Mouse (Mus musculus): Measurements from ENCODE around the gene Adarb1.

Adarb1 gene

DNA sequence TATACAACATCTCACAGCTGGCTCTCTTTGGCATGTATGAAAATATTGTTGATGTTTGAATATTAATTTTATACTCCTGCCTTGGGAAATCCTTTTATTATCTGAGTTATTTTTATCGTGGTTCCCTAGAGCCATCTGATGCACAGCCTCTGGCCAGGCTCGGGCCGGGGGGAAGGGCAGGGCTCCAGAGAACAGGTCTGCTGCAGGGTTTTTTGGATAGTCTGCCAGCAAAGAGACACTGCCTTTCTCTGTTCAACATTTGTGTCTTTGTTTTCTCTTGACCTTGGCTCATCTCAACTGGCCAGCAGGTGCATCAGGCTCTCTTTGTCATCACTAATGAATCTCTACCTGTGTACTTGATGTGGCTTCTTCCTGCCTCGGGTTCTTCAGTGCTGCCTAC is 32.3 kb downstream of the Adarb1 start:
- DNase-seq (ENCODE audit: low read depth, low spot score): no peak

DNA sequence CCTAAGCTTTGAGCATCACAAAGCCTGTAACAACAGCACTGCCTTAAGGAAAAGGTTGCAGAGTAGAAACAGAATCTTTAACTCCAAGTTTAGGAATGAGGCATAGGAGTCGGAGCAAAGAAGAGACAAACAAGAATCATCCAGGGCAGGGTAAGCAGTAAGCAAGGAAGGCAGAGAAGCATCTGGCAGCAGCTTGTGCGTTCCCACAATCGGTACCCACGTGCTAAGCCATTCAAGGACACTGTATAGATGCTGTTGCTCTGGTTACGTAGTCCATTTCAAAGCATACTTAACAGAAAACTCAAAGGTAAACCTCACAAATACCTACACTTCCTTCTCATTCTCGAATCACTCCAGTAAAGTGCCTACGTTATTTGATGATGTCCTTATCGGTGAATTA is 35.0 kb downstream of the Adarb1 start:
- no peak for DNase-seq (ENCODE audit: low read depth, low spot score)

DNA sequence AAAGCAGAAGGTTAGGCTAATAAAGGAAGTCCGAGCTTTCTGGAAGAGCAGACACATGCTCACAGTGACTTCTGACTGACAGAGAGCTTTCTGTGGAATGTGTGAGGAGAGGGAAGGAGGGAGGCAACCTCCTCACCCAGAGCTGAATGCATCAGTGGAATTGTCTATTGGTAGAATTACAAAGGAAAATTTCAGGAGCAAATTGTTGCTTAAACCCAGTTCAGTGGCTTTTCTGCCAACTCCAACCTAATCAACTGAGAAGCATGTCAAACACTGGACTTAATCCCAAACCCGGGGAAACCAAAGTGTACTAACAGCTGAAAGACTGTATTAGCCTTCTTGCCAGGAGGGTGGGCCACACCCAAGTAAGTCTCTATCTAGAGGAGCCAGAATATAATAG is 36.9 kb downstream of the Adarb1 start:
- no peak for DNase-seq (ENCODE audit: low read depth, low spot score)

DNA sequence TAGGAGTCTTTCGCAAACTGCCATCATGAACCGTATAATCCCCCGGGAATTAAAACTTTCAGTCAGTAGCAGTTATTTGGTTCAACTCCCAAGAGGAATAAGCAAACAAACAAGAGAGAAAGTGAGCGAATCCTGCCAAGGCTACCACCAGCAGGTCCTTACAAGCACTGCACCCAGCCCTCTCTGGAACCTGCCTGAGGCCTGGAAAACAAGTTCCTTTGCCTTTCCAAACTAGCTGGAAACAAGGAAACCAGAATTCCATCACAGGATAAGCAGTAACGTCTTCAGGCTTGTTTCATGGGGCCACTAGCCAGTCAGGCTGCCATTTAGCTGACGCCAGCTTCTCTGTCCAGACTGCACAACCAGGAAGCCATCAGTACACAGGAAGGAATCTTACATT is 37.4 kb downstream of the Adarb1 start:
- DNase-seq (ENCODE audit: low read depth, low spot score): no peak

DNA sequence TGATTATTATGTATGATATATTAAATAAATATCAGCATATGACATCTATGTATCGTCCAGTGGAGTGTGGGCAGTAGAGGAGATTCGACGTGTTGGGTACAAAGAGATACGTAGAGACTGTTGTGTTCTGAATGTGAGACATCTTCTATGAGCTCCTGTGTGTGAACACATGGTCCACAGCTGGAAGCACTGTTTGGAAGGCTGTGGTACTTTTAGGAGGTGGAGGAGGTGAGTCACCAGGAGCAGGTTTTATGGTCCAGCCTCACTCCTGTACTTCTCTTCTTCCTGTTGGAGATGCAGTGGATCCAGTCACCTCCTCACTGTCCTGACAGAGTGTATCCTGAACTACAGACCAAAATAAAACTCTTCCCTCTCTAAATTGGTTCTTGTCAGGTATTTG is 38.9 kb downstream of the Adarb1 start:
- no peak for DNase-seq (ENCODE audit: low read depth, low spot score)

DNA sequence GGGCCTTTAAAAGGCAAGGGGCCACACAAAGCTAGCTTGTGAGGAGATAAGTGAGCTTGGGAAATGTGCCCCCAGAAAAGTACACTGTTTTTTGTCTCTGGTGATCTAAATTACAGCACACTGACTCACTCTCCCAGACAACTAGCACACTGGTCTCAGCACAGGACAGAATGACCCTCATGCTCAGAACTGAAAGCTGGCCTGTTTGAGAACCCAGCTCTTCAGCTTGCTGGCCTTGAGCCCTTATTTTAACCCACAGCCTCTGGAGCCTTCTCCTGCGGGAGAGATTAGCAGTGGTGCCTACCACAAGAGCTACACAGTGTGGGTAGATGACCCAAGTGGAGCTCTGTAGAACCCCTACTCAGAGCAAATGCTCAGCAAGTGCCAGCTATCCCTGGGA is 42.0 kb downstream of the Adarb1 start:
- DNase-seq (ENCODE audit: low read depth, low spot score): no peak

DNA sequence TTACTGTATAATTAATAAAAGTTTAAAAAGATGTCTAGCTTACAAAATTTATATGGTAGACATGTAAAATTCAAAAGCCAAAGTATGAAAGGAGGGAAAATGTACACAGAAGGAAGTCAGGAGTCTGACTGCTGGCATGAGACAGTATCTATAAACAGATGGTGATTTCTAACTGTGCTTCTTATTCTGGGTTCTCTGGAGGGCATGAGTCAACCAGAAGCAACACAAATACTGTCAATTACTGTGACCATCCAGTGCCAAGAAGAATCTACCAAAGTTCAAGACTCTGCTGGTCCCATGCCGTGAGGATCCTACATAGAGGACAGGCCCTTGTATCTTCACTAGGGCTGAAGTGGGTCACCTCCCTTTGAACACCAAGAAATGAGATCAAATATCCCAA is 43.1 kb downstream of the Adarb1 start:
- DNase-seq (ENCODE audit: low read depth, low spot score): no peak

DNA sequence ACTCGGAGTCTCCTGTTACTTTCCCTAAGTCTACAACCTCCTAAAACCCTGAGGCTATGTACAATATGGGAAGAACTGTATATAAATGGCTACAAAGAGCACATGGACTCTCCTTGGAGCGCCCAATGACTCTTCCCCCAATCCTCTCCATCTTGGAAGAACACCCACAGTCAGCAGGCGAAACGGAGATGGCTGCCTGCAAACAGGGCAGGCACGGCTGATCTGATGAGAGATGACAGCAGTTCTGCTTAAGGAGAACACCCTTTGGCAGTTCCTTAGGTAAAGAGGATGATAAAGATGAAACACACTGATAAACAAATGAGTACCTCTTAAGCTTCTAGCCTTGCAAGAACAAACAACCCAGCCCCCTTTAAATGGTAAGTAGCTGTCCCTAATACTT is 43.7 kb downstream of the Adarb1 start:
- DNase-seq (ENCODE audit: low read depth, low spot score): no peak

DNA sequence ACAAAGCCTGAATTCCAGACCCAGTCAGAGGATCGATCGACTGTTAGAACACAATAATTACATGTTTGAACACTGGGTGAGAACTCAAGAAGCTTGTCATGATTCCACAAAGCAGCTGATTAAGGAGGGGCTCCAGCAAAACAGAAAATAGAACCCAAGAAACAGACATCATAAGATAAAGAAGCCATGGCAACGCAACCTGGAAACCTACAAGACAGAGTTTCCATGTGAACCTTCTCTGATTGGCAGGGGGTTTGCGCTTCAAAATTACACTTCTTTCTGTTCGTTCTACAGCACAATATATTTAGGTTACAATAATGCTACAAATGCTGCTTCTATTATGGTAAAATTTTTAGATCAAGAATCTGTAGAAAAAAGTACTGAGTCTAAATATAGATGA is 47.9 kb downstream of the Adarb1 start:
- no peak for DNase-seq (ENCODE audit: low read depth, low spot score)

DNA sequence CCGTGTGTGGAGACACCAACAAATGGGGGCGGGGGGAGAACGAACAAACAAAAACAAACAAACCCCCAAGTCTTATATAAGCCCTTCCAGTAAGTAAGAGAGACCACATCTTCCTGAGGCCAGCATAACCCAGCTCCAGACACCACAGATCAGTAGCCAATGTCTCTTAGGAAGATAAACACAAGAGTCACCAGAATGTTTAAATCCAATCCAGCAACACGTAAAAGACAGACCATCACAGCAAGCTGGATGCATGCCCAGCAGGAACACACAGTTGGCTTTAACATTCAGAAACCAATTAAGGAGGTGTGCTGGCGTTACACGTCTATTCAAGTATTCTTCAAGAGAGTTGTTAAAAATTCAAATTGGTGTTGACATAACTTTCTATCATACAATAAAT is 50.1 kb downstream of the Adarb1 start:
- no peak for DNase-seq (ENCODE audit: low read depth, low spot score)

DNA sequence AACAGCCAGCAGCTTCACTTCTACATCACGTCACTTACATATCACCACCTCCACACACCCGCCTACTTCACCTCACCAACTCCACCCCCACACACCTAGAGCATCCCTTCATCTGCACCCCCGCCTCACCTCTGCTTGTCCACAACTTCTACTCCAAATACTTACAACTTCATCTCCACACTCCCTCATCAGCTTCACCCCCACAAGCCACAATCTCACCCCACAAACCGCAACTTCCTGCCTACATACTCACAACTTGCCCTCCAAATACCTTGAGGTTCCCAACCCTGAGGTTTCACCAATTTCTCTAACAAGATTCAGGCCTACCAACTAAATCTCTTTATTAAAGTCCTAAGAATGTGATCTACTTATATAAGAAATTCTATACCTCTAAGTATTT is 51.1 kb downstream of the Adarb1 start:
- no peak for DNase-seq (ENCODE audit: low read depth, low spot score)

DNA sequence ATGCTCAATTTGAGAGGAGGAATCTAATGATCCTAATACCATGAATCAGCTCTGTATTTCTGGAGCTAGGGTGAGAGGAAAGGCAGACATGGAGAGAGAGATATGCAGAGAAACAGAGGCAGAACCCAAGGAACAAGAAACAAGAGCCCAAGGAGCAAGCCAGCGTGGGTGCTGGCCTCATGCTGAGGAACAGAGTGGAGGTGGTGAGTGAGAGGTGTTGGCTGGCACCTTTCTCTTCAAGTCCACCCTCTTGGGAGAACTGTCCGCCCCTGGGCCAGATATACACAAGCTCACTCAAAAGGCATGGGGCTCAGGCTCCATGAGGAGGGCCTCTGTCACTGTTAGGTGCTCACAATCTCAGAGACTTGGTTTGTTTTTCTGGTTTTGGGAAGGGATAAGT is 52.9 kb downstream of the Adarb1 start:
- no peak for DNase-seq (ENCODE audit: low read depth, low spot score)

DNA sequence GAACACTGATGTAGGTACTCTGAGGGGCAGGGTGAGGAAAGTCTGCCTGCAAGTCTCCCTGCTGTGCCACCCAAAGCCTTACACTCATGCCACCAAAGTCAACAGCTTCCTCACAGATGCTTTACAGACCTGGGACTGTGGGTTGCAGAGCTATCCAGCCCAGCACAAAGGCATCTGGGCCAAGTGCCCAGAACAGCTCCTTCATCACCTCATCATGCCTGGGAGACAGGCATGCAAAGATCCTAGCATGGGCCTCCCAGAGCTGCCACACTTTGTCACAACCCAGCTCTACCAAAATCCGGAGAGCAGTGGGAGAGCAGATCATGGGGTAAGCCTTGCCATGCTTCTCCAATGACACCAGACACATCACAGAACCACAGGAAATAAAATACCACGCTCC is 57.6 kb downstream of the Adarb1 start:
- DNase-seq (ENCODE audit: low read depth, low spot score): no peak

DNA sequence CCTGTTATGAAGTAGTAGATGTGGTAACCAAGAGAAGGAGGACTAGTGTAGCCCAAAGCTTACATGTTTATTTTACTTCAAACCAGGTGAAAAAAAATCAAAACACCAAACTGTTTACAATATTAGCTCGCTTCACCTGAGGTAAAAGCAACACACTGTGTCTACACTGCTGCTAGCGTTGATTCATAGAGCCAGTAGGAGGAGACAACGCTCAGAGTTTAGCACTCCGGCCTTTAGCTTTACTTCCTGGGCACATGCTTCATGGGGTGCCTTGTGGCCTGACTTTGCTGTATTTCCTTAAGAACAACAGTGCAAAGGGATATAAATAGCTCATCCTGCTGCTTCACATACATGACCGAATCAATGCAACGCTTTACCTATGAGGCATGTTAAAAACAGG is 60.1 kb downstream of the Adarb1 start:
- DNase-seq (ENCODE audit: low read depth, low spot score): no peak

DNA sequence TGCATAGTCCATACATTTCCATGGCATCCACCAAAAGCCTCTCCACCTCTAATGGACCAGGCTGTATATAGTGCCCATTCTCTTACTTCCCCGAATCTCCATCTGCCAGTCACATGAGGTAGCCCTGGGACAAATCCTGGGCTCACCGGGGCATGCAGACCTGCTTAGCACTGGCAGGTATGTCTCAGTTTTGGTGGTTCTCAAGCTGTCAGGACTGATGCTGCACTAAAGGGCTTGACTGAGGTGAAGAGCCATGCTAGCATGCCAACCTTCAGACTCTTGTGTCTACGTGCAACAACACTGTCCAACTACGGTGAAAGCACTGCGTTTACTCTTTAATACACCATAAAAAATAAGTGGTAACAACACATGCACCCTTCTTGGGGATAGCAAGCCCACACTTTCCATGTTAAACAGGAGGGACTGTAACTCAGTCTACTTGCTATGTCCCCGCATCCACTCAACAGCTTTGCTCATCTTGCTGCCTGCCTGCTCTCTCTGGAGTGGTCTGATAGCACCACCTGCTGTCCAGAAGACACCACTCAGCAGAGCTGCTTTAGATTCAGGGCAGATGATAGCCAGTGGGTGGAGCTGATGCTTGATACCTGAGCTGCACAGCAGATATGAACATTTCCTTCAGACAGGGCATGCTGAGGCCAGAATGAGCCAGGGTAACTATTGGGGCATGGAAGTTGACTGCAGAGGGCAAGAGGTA is 64.9 kb downstream of the Adarb1 start:
- peak; percentile 60 for DNase-seq (ENCODE audit: low read depth, low spot score)

DNA sequence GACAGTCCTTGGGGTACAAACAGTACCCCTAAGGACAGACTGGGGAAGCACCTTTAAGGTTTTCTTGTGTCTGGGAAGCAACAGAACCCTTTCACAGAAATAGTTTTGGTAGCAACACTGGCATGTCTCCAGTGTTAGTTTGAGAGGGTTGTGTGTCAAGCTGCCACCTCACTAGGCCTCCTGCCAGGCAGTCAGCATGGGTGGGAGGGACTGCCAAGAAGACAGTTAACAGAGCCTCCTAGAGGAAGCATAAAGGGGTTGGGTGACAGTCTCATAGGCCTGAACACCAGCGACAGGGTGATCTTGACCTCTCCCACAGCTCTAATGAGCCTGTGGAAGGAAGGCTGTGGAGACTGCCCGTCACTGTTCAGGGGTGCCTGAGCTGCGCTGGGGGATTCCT is 75.2 kb downstream of the Adarb1 start:
- DNase-seq (ENCODE audit: low read depth, low spot score): no peak

DNA sequence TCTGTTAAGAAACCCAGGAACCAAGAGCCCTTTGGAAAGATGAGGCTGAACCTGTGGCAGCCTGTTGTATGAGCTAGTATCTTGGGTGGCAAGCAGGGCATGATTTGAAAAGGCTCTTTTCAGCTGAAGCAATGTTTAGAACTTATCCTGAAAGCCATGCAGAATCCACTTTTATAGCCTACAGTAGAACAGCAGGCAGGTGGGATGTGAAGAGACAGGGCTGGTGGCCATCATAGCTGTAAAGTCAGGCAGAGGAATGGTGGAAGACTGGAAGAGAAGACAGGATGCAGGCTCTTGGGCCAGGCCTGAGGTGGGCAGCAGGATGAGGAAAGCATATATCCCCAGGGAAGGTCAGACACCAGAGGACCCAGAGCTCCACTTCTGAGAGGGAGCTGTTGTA is 76.4 kb downstream of the Adarb1 start:
- no peak for DNase-seq (ENCODE audit: low read depth, low spot score)

DNA sequence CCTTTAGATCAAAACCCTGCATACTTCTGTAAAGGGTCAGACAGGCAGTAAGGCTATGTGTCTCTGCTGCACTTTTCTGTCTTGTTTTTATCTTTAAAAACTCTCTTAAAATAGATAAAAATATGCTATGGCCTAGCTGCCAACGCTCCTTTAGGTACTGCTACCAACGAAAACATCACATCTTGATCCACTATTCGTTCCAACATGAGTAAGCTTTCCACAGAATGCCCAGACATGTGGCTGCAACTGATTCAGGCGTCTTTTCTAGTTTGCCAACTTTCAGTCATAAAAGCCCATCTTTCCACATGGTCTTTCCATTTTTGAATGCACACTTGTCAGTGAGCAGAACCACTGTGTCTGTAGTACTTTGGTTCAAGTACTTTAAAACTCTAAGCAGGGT is 77.0 kb downstream of the Adarb1 start:
- no peak for DNase-seq (ENCODE audit: low read depth, low spot score)

DNA sequence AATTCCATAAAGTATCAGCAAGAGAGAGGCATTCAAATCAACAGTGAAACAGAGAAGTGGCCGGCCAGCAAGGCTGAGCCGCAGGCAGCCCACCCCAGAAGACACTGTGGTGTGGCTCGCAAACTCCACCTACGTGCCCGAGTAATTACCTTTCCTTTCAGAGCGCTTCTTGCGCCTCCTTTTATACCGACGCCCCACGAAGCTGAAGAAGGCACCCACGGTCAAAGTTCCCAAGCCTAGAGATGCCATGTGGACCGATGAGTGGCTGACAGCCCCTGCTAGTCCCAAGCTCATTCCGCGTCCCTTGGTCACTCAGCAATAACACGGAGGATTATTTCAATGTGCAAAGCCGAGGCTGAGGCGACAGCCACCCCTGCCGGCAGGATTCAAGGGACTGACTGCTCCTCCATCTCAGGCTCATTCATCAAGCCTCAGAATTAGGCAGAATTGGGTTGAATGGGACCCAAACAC is 78.2 kb downstream of the Adarb1 start:
- DNase-seq (ENCODE audit: low read depth, low spot score): peak; percentile 6

DNA sequence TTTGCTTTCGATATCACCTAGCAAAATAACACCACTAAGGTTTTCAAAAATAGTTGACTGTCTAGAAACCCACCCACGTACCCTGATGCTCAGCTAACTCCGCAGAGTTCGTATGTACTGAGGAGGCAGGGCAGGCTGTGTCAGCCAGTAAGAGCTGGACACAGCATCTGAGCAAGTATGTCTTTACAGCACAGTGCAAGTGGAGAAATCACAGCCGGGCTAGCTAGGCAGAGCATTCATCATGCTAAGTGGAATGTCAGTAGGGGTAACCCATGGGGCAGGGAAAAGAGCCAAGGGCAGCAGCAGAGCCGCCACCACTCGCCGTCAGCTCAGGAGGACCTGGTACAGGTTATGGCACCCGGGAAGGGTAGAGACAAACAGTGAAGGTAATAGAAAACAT is 84.6 kb downstream of the Adarb1 start:
- DNase-seq (ENCODE audit: low read depth, low spot score): peak; percentile 8

DNA sequence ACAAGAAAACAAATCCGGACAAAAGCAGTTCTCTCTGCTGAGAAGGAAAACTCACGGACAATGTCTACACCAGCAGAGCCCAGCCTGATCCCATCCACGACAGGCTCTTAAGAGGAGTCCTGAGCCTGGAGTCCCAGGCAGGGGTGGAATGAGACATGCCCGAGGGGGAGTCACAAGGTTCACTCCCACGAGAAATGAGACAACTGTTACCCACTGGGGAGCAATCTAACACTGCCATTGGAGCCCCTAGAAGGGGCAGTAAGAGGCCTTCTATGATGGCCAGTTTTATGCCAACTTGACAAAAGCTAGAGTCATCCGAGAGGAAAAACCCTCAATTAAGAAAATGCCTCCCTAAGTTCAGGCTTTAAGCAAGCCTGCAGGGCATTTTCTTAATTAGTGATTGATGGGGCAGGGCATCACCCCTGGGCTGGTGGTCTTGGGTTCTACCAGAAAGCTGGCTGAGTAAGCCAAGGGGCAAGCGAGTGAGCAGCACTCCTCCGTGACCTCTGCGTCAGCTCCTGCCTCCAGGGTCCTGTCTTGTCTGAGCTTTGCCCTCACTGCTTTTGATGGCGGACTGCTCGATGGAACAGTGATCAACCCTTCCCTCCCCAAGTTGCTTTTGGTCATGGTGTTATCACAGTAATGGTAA is 88.5 kb downstream of the Adarb1 start:
- DNase-seq (ENCODE audit: low read depth, low spot score): no peak

DNA sequence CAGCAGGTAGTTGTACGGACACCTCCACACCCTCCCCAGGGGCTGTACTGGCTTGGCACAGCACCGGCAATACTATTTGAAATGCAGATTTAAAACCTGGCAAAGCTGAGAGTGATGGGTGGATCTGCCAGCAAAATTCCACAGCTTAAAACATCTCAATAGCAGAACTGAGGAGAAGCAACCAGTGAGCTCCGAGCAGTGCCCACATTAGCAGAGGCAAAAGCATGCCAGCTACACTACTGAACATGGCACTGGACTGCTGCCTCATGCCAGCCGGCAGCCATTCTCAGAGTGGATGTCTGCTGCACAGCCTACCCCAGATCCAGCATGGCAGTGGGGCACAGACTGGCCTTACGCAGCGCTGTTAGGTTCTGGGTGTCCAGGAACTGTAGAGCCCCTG is 93.4 kb downstream of the Adarb1 start:
- no peak for DNase-seq (ENCODE audit: low read depth, low spot score)

DNA sequence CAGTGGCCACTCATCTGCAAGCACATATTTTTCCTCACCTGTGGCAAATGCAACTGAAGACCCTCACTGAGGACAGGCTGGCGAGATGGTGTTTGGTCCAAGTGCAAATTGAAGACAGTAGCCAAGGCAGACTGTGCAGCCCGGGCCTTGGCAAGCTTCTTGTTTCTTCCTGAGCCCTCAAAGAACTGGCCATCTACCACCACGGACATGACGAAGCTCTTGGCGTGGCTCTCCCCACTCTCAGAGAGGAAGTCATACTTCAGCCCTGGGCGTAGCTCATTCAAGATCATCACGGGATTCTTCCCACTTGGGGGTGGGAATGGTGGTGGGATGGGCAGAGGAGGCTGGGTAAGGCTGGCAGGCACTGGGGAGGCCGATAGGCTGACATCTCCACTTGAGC is 96.5 kb downstream of the Adarb1 start:
- no peak for DNase-seq (ENCODE audit: low read depth, low spot score)

DNA sequence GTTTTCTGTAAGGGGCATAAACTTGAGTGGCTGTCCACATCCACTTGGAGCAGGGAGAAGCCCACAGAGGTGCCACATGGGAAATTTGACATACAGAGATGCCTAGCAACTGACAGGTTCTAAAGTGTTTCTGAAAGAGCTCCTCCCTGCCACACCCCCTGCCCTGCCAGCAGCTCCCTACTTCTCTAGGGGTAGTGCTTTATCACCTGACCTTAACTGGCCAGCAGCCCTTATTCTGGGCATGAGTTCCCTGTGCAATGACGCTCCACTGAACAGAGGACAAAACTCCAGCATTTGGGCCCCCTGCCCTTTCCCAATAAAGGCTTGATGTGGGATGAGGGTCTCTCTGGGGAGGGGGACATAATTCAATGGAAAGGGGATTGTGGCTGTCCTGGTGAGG is 97.1 kb downstream of the Adarb1 start:
- DNase-seq (ENCODE audit: low read depth, low spot score): no peak
